Mouse (Mus musculus) megakaryocyte progenitor cell, adult 5-6 weeks (primary cell): ENCODE measurements around the gene Tnfaip2. TPM values are rescaled to one million over a fixed set of nuclear protein-coding genes. Genes with fewer than 3 reads are reported as not detected.

Experiments
- ATAC-seq: replicated peaks from 2 replicates; pipeline ENCODE4 v1.8.0; 2016; ENCODE audit warnings: mild to moderate bottlenecking, moderate TSS enrichment, inconsistent platforms; ENCODE audit not compliant: poor library complexity
- total RNA-seq, 2 experiments: library from RNA; stranded (forward) in 1 of 2; stranded (reverse) in 1 of 2; fragments of 157-497, 149-512 nt in 1 of 2; fragments of 200-1000 nt in 1 of 2; gene quantifications; 2 replicates each; pipeline versions ENCODE4 v1.2.3 to v1.2.4; 2015 to 2017

Tnfaip2 gene
- total RNA-seq (2015) (18.3 and 20.9 TPM in 2 replicates), total RNA-seq (2017) (31.1 and 67.8 TPM in 2 replicates)

DNA sequence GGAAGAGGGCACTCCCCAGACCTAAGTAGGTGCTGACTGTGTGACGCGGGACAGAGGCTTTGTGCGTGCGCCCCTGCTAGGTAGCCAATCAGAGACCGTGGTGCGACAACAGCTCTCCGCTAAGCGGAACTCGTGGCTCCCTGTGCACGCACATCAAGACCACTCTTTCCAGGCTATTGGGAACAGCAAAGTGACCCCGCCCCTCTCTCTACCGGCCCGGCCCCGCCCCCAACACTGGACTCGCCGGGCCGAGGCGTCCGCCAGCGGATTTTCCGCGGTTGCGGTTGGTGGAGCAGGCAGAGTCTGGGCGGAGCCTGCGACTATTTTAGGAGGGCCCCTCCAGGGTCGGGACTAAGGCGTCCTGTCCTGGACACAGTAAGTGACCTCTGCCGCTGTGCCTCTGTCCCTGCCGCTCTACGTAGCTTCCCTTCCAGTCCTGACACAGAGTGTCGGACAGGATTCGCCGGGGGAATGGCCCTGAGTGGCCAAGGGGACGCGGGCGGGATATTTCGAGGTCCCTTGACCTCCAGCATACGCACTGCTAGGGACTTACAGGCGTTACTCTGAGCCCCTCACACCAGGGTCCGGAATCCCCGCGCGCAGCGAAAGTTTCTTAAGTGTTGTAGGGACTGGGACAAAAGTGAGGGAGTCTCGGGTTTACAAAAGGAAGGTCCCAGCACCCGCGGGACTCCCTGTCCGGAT, at the start of gene Tnfaip2:
Gene Tnfaip2 (plus strand): TSS at position 161 of the 702 bp plus-strand sequence.
- peak; percentile 51 for ATAC-seq

DNA sequence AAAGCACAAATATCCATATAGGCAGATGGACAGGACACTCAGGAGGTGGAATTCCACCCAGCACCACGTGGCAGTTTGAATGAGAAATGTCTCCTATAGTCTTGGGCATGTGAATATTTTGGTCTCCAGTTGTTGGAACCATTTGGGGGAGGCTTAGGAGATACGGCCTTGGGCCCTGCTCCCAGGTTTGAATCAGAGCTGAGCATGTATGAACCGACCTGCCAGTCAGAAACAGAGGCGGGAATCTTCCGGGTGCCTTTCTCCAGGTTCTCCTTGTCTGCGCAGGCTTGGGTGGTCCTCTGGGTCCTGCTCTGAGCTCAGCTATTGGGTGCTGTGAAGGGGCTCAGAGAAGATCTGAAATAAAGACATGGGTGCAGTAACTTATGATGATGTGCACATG, 48.3 kb upstream of the Tnfaip2 start:
- ATAC-seq: no peak

- ATAC-seq: no peak
Observed at GRCm38 (mm10) chr12:111396997-111397396, 45.3 kb upstream of the Tnfaip2 start.

DNA sequence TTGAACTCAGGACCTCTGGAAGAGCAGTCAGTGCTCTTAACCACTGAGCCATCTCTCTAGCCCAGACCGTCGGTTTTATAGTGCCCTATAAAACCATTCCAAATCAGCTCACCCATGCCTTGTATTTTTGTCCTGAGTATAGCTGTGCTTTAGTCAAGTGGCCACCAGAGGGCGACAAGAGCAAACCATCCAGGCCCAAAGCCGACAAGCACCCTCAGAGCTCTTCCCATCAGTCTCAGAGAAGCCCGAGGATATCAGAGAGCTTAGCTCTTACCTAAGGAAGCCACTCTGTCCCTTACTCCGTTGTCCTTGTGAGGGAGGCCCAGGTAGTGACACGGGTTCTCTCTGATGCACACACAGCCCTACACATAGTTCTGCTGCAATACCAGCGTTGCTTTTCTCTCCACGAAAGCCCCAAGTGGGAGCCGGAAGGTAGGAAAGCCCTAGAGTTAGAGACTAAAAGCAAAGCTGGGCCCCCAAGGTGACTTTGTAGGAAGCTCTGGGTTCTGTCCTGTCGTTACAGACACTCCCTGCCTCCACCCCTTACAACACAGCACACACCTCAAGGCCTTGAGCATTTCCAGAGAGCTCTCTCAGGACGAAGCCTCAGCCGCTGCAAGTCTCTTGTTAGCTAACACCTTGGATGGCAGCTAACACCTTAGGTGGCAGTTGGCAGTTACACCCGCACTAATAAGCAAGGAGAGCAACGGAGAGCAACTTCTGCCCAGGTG, 40.6 kb upstream of the Tnfaip2 start:
- ATAC-seq: peak; percentile 97

DNA sequence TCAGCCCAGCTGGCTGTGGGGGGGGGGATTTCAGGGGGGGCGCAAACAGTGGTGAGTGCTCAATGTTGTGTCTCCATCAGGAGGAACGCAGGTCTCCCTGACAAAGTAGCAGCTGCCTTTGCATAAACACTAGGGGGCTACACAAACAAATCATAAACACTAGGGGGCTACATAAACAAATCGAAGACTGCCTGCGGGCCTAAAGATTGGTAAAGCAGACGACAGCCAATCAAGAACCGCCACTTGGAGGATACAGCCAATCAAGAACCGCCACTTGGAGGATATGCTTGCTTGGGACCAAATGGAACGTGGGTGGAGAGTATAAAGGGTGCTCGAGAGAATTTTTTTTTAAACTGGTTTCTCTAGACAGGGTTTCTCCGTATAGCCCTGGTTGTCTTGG, 37.4 kb upstream of the Tnfaip2 start:
- no peak for ATAC-seq

GRCm38 (mm10) chr12:111406622-111407021, 35.6 kb upstream of the Tnfaip2 start, which contains the start of gene Lbhd2:
Lbhd2 (plus strand) TSS chr12:111406809.
- no peak for ATAC-seq

DNA sequence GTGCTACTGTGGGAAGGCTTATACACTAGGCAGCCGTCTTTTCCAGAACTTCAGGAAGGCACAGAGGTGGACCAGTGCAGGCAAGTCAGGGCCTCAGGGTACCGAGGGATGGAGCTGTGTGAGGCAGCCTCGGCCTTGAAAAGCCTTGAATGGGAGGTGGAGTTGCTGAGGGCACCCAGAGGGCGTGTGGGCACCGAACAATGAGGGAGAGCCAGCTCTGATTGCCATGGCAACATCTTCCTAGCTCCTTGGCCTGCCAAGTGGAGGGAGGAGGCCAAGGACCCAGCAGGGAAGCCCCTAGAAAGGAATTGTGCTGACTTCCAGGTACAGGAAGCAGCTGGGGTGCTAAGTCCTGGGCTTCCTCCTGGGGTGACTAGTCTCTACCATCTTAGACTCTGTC, 32.7 kb upstream of the Tnfaip2 start:
- ATAC-seq: no peak

- ATAC-seq: no peak
Observed at GRCm38 (mm10) chr12:111411631-111412355, 30.5 kb upstream of the Tnfaip2 start.

DNA sequence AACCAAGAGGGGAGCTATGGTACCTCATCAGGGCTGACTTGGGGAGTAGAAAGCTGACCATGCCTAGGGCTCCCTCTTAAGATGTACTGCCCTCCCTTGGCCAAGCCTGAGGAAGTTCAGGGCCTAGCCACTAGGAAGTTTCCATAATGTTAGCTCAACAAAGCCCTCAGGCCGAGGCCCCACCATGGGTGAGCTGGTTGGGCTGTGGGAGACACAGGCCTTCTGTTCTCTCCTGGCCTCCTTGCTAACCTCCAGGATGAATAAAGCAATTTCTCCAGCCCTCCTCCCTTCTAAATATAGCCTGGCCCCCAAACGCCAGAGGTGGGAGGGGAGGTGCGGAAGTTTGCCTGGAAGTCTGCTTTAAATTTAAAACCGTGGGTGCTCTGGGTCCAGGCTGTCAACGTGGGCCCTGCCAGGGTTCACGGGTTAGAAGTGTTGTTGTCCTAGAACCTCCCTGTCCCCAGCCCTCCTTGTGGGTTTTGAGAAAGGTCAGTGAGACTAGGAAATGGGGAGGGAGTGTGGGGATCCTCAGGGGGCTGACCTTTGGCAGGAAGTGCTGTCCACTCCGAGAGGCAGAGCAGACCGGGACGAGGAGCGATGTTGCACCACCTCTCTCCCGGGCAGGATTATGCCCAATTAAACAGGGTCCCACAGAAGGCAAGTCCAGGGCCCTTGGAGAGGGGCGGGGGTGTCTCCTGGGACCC, 29.5 kb upstream of the Tnfaip2 start:
- no peak for ATAC-seq

DNA sequence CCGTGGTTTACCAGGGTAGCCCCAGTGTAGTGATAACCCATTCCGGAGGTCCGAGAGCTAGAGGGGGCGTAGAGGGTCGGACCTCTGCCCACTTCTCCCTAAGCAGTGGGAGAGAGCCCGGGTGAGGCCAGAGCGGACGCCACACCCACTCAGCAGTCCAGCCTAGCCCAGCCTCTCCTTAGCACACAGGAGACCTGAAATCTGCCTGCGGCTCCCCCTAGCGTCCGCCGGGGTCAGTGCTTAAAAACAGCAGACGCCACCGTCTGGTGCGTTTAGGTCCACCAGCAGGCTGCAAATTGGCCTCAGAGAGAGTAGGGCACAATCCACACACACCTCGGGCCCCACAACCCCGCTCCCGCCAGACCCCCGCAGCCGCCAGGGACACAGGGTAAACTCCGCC, 29.0 kb upstream of the Tnfaip2 start:
- ATAC-seq: peak; percentile 96

DNA sequence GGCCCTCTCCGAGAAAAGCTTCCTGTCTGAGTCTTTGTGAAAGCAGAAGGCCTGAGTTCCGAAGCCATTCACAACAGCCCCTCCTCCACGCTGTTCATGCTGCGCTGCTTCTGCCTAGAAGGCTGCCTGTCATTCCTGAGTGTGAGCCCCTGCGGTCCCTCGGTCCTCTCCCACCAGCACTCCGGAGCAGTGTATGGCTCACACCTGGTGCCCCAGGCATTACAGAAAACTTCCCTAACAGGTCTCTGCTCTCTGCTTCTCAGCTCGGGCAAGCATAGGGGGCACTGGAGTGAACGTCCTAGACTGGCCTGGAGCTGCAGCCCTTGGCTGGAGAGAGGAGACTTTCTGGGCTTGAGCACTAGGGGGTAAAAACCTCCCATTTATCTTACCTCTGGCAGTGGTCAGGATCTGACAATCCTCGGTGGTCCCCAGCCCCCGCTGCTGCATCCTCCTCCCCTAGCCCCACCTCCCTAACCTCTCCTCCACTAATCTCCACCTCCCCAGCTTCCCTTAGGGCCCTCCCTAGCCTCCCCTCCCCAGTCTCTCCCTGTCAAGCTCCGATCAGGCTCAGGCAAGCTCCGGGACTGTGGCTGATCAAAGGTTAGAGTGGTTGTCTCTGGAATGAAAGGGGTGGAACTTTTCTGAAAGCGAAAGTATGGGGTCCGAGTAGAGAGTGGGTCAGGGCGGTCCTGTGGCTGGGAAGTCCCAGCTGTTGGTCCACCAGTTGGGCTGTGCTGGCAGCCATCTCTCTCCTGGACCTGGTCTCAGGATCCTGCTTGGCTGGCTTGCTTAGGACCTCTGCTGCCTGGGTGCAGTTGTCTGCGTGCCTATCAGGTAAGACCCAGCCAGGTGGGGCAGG, 25.1 kb upstream of the Tnfaip2 start, which contains the start of gene Exoc3l4:
Gene Exoc3l4 (plus strand): TSS at position 97 of the 859 bp plus-strand sequence.
- ATAC-seq: peak; percentile 23; the same call in 1 of the 2 replicates

DNA sequence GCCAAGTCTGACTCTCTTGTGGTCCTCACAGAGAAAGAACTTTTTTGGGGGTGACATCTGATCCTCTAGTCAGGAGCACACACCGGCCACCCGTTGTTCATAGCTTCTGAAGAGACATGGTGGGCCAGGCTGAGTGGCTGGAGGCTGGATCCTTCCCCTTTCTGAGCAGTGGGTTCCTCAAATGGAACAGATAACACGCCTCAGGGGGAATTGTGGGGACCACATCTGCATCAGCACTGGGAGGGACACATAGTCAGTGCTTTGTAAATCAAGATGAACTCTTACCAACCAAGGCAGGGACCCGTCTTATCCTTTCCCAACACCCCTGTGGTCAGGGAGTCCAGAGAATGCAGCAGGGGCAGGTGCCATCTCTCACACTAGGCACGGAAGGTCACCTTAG, 22.4 kb upstream of the Tnfaip2 start:
- ATAC-seq: no peak

DNA sequence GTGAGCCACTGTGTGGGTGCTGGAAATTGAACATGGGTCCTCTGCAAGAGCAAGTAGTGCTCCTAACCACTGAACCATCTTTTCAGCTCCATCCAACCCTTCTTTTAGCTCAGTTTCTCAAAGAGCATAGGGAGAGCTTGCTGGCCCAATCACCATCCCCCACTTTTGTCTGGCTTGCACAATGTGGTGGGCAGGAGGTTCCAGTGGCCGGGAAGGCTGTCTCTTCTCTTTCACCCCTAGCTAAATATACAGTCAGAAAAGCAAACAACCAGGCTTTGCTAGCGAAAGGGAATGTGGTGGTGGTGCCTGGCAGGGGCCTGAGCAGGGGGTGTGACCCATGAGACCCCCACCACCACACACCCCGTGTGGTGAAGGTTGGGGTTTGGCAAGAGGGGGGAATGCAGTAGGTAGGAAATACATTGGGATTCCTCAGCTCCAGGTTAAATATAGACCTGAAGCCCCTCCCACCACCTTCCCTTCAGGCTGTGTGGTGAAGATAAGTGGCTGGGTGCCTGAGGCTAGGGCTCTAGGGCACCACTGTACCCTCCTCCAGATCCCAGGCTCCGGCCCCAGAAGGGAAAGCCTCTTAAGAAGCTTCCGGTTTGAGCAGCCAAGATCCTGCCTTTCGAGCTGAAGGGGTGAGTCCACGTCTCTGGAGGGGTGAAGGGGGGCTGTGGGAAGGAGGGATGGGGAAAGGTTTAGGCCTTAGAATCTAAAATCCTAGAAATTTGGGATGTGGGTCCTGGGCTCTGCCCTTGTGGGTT, 21.1 kb upstream of the Tnfaip2 start:
- ATAC-seq: no peak

DNA sequence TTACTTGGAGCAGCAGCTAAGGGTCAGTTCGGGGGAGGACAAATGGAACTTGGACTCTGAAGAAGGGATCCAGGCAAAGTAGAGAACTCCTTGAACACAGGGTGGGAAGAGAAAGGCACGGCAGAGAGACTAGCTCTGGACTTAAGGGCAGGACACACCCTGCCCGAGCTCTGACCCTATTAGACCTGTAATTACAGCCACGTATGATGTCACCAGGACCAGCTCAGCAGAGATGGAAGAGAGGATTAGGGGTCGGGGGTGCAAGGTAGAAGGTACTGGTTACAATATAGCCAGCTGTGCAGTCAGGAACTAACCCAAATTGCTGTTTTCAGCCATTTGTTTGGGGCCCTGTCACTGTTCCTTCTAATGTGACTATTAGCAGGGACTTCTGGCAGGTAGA, 19.4 kb upstream of the Tnfaip2 start:
- ATAC-seq: no peak

DNA sequence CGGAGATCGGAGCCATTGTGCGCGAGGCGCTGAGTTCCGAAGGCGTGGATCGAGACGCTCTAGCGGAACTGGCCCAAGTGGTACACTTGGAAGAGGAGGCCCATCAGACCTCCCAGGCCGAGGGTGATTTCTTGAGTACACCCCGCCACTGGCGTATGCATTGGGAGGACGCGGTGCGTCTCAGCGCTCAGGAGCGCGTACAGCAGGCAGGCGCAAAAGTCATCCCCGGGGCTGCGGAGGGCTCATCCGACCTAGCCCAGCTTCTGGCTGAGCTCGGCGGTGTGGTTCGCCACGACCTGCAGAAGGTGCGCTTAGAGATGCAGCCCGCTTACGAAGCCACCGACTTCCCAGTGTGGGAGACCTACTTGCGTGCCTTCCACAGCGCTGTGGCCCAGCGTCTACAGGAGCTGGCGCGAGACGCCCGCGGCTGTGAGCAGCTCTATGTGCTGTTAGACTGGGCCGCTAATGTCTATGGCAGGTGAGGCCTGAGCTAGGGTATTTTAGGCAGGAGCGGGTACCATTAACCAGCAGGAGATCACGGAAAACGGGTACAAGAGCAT, 18.6 kb upstream of the Tnfaip2 start:
- no peak for ATAC-seq

- ATAC-seq: no peak
Observed at GRCm38 (mm10) chr12:111424547-111424946, 17.7 kb upstream of the Tnfaip2 start.

DNA sequence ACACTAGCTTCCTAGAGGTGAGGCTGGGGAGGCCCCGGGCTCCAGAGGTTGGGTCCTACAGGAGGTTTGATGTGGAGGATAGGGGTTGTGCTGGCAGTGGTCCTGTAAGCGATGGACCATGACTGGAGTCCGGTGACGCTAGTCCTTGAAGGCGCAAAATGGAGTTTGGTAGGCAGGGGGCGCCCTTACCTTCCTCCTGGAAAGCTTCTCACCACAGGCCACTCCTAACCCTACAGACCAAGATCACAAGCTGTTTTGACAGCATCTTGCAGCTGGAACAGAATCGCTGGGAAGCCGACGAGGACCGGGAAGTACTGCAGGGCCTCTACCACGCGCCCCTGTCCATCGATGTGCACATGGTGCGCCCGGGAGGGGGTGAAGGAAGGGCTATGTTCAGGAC, 17.0 kb upstream of the Tnfaip2 start:
- peak; percentile 68 for ATAC-seq

GRCm38 (mm10) chr12:111425789-111426460, 16.3 kb upstream of the Tnfaip2 start:
- peak; percentile 62 for ATAC-seq
